Comparison of ENCODE assay signal across 20 mouse cellular contexts in the genomic region with DNA sequence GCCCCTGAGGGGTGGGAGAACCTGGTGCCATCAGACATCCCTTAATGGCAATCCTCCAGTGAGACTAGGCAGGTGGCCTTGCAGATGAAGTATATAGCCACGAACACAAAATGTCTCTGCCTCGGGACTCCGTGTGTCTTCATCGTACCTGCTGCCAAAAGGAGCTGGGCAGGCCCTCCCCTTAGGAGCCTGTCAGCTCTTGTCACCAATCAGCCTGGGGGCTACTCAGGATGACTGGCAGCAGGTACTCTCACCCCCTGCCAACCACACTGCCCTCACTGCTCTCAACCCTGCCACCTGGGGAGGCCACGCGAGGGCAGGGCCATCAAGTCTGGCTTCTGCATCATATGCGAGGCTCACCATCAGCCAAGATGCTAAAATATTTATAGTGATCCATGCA.
DNase-seq lines count a peak whose midpoint lies in the region; ATAC-seq and TF ChIP-seq lines count a peak whose summit lies in the region.
"Had no signal": no experiment of that assay in that cellular context is flagged by ENCODE, and none has a peak within 500 bp of the region (broad histone marks: within the 10 kb centered on the region; RNA-seq: fewer than 3 reads in every experiment).

No protein-coding gene starts in this region.

- no peak overlapping the region for H3K9ac ChIP-seq in hindbrain, postnatal 0 days (replicated peaks; ENCODE audit: low read length)
- no peak overlapping the region for H3K9ac ChIP-seq in midbrain, embryonic 14.5 days (replicated peaks; ENCODE audit: low read length)
- H3K9ac ChIP-seq in midbrain, embryonic 16.5 days (ENCODE audit: low read depth, low read length), result no peak overlapping the region
- H3K9ac ChIP-seq: embryonic facial prominence, embryonic 12.5 days; forebrain, embryonic 15.5 days; heart, embryonic 13.5 days had no signal

- H3K27me3 ChIP-seq in hindbrain, postnatal 0 days (ENCODE audit: insufficient read depth, low read length), result no peaks in the 10 kb centered on the region
- 0 out of 2 replicates have a peak, but pooled peaks cover 4% of the 10 kb centered on the region for H3K27me3 ChIP-seq in hindbrain, embryonic 10.5 days (ENCODE audit: insufficient read depth, poor library complexity, severe bottlenecking)
- no peaks in the 10 kb centered on the region for H3K27me3 ChIP-seq in midbrain, embryonic 14.5 days (ENCODE audit: control insufficient read depth, insufficient read depth, low read length)
- H3K27me3 ChIP-seq in midbrain, embryonic 16.5 days (ENCODE audit: control insufficient read depth, insufficient read depth, low read depth, low read length), result no peaks in the 10 kb centered on the region
- H3K27me3 ChIP-seq: embryonic facial prominence, embryonic 12.5 days; forebrain, embryonic 15.5 days; heart, embryonic 13.5 days had no signal

- H3K4me1 ChIP-seq in hindbrain, postnatal 0 days (ENCODE audit: insufficient read depth, low read length), result peaks cover 4% of the 10 kb centered on the region; the same call in 1 of the 2 replicates
- H3K4me1 ChIP-seq in hindbrain, embryonic 10.5 days (replicated peaks), result peaks cover 17% of the 10 kb centered on the region
- 0 out of 2 replicates have a peak, but pooled peaks cover 6% of the 10 kb centered on the region for H3K4me1 ChIP-seq in midbrain, embryonic 14.5 days (ENCODE audit: control insufficient read depth, insufficient read depth, low read length)
- H3K4me1 ChIP-seq in midbrain, embryonic 16.5 days (ENCODE audit: control insufficient read depth, insufficient read depth, low read length), result no peaks in the 10 kb centered on the region
- H3K4me1 ChIP-seq: heart, embryonic 13.5 days had no signal

- H3K36me3 ChIP-seq in hindbrain, postnatal 0 days (ENCODE audit: insufficient read depth, low read length), result no peaks in the 10 kb centered on the region
- no peaks in the 10 kb centered on the region for H3K36me3 ChIP-seq in hindbrain, embryonic 10.5 days
- H3K36me3 ChIP-seq in midbrain, embryonic 14.5 days (ENCODE audit: control insufficient read depth, insufficient read depth, low read length), result no peaks in the 10 kb centered on the region
- no peaks in the 10 kb centered on the region for H3K36me3 ChIP-seq in midbrain, embryonic 16.5 days (ENCODE audit: control insufficient read depth, insufficient read depth, low read length)
- H3K36me3 ChIP-seq: embryonic facial prominence, embryonic 12.5 days; forebrain, embryonic 15.5 days; heart, embryonic 13.5 days had no signal

- TF ChIP-seq CTCF in hindbrain, postnatal 0 days (IDR thresholded peaks at IDR 0.05; ENCODE audit: low read depth), result no peak

- no peak overlapping the region for H3K4me2 ChIP-seq in hindbrain, postnatal 0 days (ENCODE audit: low read depth, low read length)
- no peak overlapping the region for H3K4me2 ChIP-seq in midbrain, embryonic 14.5 days (ENCODE audit: low read length)
- H3K4me2 ChIP-seq in midbrain, embryonic 16.5 days (ENCODE audit: low read length), result no peak overlapping the region
- H3K4me2 ChIP-seq: embryonic facial prominence, embryonic 12.5 days; forebrain, embryonic 15.5 days; heart, embryonic 13.5 days had no signal

- H3K9me3 ChIP-seq in hindbrain, postnatal 0 days (ENCODE audit: low read length), result no peaks in the 10 kb centered on the region
- no peaks in the 10 kb centered on the region for H3K9me3 ChIP-seq in hindbrain, embryonic 10.5 days
- H3K9me3 ChIP-seq in midbrain, embryonic 14.5 days (ENCODE audit: control insufficient read depth, low read length), result no peaks in the 10 kb centered on the region
- no peaks in the 10 kb centered on the region for H3K9me3 ChIP-seq in midbrain, embryonic 16.5 days (replicated peaks; ENCODE audit: control insufficient read depth, low read length, poor library complexity, severe bottlenecking)
- H3K9me3 ChIP-seq: embryonic facial prominence, embryonic 12.5 days; forebrain, embryonic 15.5 days; G1E; heart, embryonic 13.5 days had no signal

- no peak overlapping the region for H3K4me3 ChIP-seq in hindbrain, postnatal 0 days (ENCODE audit: low read length)
- no peak overlapping the region for H3K4me3 ChIP-seq in hindbrain, embryonic 10.5 days
- no peak overlapping the region for H3K4me3 ChIP-seq in midbrain, embryonic 14.5 days (replicated peaks; ENCODE audit: low read depth, low read length)
- no peak overlapping the region for H3K4me3 ChIP-seq in midbrain, embryonic 16.5 days (ENCODE audit: low read depth, low read length)
- H3K4me3 ChIP-seq: embryonic facial prominence, embryonic 12.5 days; forebrain, embryonic 15.5 days; heart, embryonic 13.5 days had no signal

- ATAC-seq in cerebellum, adult (ENCODE audit: insufficient number of reproducible peaks, low FRiP score, low TSS enrichment), result 0 out of 2 replicates have a peak, but pooled peaks have one; percentile 7
- peak; percentile 27; the same call in 1 of the 2 replicates for ATAC-seq in hindbrain, postnatal 0 days
- peak; percentile 42; the same call in 1 of the 2 replicates for ATAC-seq in midbrain, embryonic 14.5 days (ENCODE audit: low FRiP score, low TSS enrichment)
- no peak for ATAC-seq in midbrain, embryonic 16.5 days
- ATAC-seq: CD4-positive, CD25-positive, alpha-beta regulatory T cell, adult 4 months; forebrain, embryonic 15.5 days; intestine, embryonic 16.5 days had no signal

- WGBS in hindbrain, postnatal 0 days, result 49% methylated on average over 7 of the region's 7 CpGs
- 80% methylated on average over 7 of the region's 7 CpGs for WGBS in hindbrain, embryonic 10.5 days
- WGBS in midbrain, embryonic 14.5 days, result 73% methylated on average over 7 of the region's 7 CpGs
- 83% methylated on average over 7 of the region's 7 CpGs for WGBS in midbrain, embryonic 16.5 days

- DNase-seq in cerebellum, adult 11 months, result no peak
- DNase-seq in cerebellum, postnatal 25 days, result peak; percentile 28 to 41
- no peak for DNase-seq in cerebellum, postnatal 36 days
- no peak for DNase-seq in hindbrain, postnatal 0 days (ENCODE audit: low spot score)
- no peak for DNase-seq in hindbrain, embryonic 10.5 days (ENCODE audit: low spot score)
- DNase-seq in midbrain, embryonic 14.5 days, result no peak
- DNase-seq: adrenal gland, adult 8-10 months; adrenal gland, postnatal 36 days; B cell, adult 2 months; gastrocnemius, postnatal 36 days; heart, adult 11 months; heart, postnatal 36 days had no signal

- peak overlapping the region; percentile 54; the same call in 1 of the 2 replicates for H3K27ac ChIP-seq in hindbrain, postnatal 0 days
- no peak overlapping the region for H3K27ac ChIP-seq in hindbrain, embryonic 10.5 days
- no peak overlapping the region for H3K27ac ChIP-seq in midbrain, embryonic 14.5 days (replicated peaks; ENCODE audit: low read depth, low read length)
- H3K27ac ChIP-seq in midbrain, embryonic 16.5 days (ENCODE audit: low read length), result no peak overlapping the region
- H3K27ac ChIP-seq: embryonic facial prominence, embryonic 12.5 days; forebrain, embryonic 15.5 days; heart, embryonic 13.5 days had no signal

Comparison
In these comparisons a context has a peak if more than half of its experiments do, and no peak if none do; other contexts are left out.
1. DNase-seq: peak in cerebellum, postnatal 25 days (2 of 2); none in cerebellum, adult 11 months (single experiment), cerebellum, postnatal 36 days (0 of 2), hindbrain, postnatal 0 days (single experiment), hindbrain, embryonic 10.5 days (single experiment) and midbrain, embryonic 14.5 days (single experiment).